Mouse (Mus musculus) limb, embryonic 14.5 days (tissue): ENCODE data around the gene Soga3. TPM values are rescaled to one million over a fixed set of nuclear protein-coding genes. Genes with fewer than 3 reads are reported as not detected.

Experiments
- ATAC-seq: fragments of 200-750 bp; cut with Nextera tagmentation; 2 replicates; pipeline ENCODE4 v1.8.0; 2017; ENCODE audit warnings: low read depth, moderate number of reproducible peaks, moderate TSS enrichment; ENCODE audit not compliant: low FRiP score
- DNase-seq: peaks from one replicate; pipeline ENCODE4 v3.0.0-alpha.2; 2015; ENCODE audit warnings: low spot score
- H3K27ac ChIP-seq: fragments of 300-500 bp; sonication (generic); replicated peaks from 2 replicates; pipeline ENCODE4 v1.5.1; 2014; ENCODE audit warnings: low read depth, mild to moderate bottlenecking, low read length, moderate library complexity, mixed read lengths
- H3K27me3 ChIP-seq: fragments of 300-500 bp; sonication (generic); 2 replicates; pipeline ENCODE4 v1.6.1; 2014; ENCODE audit warnings: low read length, mixed read lengths; ENCODE audit not compliant: control insufficient read depth, insufficient read depth
- H3K36me3 ChIP-seq: fragments of 300-500 bp; sonication (generic); 2 replicates; pipeline ENCODE4 v1.6.1; 2014; ENCODE audit warnings: mild to moderate bottlenecking, low read length, moderate library complexity, mixed read lengths; ENCODE audit not compliant: control insufficient read depth, insufficient read depth
- H3K4me1 ChIP-seq: fragments of 300-500 bp; sonication (generic); 2 replicates; pipeline ENCODE4 v1.6.1; 2014; ENCODE audit warnings: antibody characterized with exemption, low read length, mixed read lengths; ENCODE audit not compliant: control insufficient read depth, insufficient read depth
- H3K4me2 ChIP-seq: fragments of 300-500 bp; sonication (generic); replicated peaks from 2 replicates; pipeline ENCODE4 v1.6.1; 2014; ENCODE audit warnings: low read depth, mild to moderate bottlenecking, low read length, moderate library complexity; ENCODE audit not compliant: severe bottlenecking
- H3K4me3 ChIP-seq: fragments of 300-500 bp; sonication (generic); replicated peaks from 2 replicates; pipeline ENCODE4 v1.5.1; 2014; ENCODE audit warnings: low read length
- H3K9ac ChIP-seq: fragments of 300-500 bp; sonication (generic); 2 replicates; pipeline ENCODE4 v1.6.1; 2014; ENCODE audit warnings: mild to moderate bottlenecking, low read depth, low read length, moderate library complexity; ENCODE audit not compliant: severe bottlenecking
- H3K9me3 ChIP-seq: fragments of 300-500 bp; sonication (generic); 2 replicates; pipeline ENCODE4 v1.6.1; 2016; ENCODE audit warnings: low read length; ENCODE audit not compliant: control insufficient read depth
- POLR2A ChIP-seq: fragments of 200-500 bp; IDR thresholded peaks from 2 replicates; pipeline ENCODE4 v1.8.0; 2012; ENCODE audit warnings: inconsistent platforms, mild to moderate bottlenecking, moderate library complexity, borderline replicate concordance; ENCODE audit not compliant: insufficient read depth, insufficient read length; ENCODE audit errors: extremely low read depth
- WGBS: fragments of 180-500 bp; shearing (Covaris S2); extraction: QIAGEN DNeasy Blood & Tissue Kit; methylation state at CpG from one replicate; pipeline ENCODE4 v1.1.7; 2014; 5-methylcytosine and 5-hydroxymethylcytosine counted together
- polyA plus RNA-seq, 2 experiments: library from polyadenylated mRNA; depleted of rRNA in 1 of 2; stranded (reverse) in 1 of 2; unstranded in 1 of 2; fragments of >200 nt; fragmentation: Nextera tagmentation in 1 of 2; extraction: Ambion mirVana in 1 of 2; gene quantifications; 2 replicates each; pipeline versions ENCODE4 v1.2.1 to v1.2.3; 2012 to 2014

Gene Soga3
- polyA plus RNA-seq, 2 experiments = 0.47 to 0.65 TPM

DNA sequence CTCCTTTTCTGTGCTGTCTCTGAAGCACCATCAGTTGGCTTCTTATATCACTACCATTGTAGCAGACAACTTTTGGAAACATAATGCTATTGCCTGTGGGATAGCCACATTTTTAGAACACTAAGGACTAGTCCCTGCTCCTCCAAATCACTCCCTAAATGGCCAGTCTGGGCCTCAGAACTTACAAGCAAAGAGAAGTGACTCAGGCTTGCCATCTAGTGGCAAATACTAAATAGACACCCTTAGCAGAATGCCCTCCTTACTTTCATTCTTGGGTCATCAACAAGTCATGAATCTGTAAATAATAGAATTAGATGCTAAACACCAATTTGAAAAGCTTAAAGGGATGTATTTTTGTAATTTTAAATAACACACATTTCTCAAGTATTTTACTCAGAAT lies 63.1 kb downstream of the Soga3 start:
- H3K4me3 ChIP-seq = no peak overlapping the region
- H3K9ac ChIP-seq = no peak overlapping the region
- no peaks in the 10 kb centered on the region for H3K9me3 ChIP-seq
- DNase-seq (peak; percentile 63), ATAC-seq (peak; percentile 44; the same call in 1 of the 2 replicates)
- H3K4me1 ChIP-seq = no peaks in the 10 kb centered on the region; the same call in 1 of the 2 replicates
- no peak overlapping the region for H3K4me2 ChIP-seq
- no peaks in the 10 kb centered on the region for H3K27me3 ChIP-seq
- TF ChIP-seq POLR2A = no peak
- H3K36me3 ChIP-seq = no peaks in the 10 kb centered on the region
- no peak overlapping the region for H3K27ac ChIP-seq

DNA sequence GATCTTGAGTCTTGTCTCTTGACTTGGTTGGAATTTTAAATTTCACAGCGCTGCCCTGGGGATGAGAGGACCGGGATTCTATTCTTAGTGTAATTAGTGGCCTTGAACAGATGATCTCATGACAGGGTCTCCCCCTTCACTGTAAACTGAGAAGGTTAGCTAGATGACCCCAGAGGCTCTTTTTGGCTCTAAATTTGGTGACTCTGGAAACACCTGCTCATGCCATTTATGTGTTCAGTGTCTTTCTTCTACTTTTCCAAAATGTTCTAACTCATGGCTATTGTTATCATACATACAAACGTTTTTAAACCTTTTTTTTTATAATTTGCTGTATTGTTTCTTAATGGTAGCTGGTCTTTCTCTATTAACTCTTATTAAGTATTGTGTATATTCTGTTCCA lies 65.1 kb downstream of the Soga3 start:
- Histone ChIP-seq H3K9me3 (no peaks in the 10 kb centered on the region), H3K4me2 (no peak overlapping the region), H3K9ac (no peak overlapping the region), H3K27me3 (no peaks in the 10 kb centered on the region), H3K36me3 (no peaks in the 10 kb centered on the region), H3K4me3 (no peak overlapping the region), H3K27ac (no peak overlapping the region), H3K4me1 (no peaks in the 10 kb centered on the region; the same call in 1 of the 2 replicates)
- no peak for TF ChIP-seq POLR2A
- no peak for ATAC-seq
- WGBS = 48% methylated on average over 3 of the region's 3 CpGs
- no peak for DNase-seq

DNA sequence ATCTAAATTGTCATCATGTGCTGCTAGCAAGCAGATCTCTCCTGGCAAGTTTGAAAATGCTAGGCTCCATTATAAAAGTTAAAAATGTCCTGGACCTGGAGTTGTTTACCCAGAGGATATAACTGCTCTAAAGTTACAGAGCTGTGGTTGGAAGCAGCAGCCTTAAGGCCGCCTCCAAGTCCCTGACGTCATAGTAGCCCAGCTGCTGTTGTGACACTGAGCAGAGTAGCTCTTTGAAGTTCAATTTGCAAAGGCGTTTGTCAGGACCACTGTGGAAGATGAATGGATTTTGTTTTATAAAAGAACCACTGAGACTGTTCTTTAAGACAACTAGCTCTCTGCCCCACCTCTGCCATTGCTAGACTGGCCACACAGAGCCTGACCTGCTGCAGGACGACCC lies 67.8 kb downstream of the Soga3 start, which contains the start of gene 9330159F19Rik:
Gene 9330159F19Rik (plus strand): TSS at position 154 of the 400 bp plus-strand sequence.
- Histone ChIP-seq H3K27ac (no peak within 1 kb of the TSS), H3K36me3 (no peaks in the 10 kb centered on the region), H3K4me2 (no peak within 1 kb of the TSS), H3K27me3 (no peaks in the 10 kb centered on the region), H3K4me3 (no peak within 1 kb of the TSS), H3K9ac (no peak within 1 kb of the TSS), H3K9me3 (no peaks in the 10 kb centered on the region), H3K4me1 (no peaks in the 10 kb centered on the region; the same call in 1 of the 2 replicates)
- 3% methylated on average over 4 of the region's 4 CpGs for WGBS
- DNase-seq = peak; percentile 69
- peak; percentile 89 for ATAC-seq
- no peak for TF ChIP-seq POLR2A

DNA sequence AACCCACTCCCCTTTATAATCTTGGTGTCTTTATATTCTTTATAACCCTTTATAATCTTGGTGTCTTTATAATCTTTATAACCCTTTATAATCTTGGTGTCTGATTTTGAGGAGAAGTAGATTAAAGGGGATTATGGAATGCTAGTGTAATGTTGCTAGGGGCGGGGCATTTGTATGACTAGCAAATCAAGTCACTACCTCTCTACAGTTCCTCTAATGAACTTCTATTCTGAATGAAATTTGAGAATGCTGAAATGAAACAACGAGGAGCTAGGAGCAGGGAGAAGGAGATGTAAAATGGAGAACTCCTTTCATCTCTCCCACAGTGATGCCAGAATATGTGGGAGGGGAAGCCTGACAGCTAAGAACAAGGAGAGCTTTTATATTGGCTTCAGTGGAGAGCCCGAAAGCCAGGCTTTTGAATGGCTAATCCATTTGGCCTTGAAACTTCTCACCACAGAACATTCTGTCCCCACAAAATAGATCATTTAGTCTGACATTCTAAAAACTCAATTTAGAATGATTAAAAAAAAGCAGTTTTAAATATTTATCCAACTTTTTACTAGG lies 70.0 kb downstream of the Soga3 start:
- no peak for TF ChIP-seq POLR2A
- H3K9ac ChIP-seq = no peak overlapping the region
- H3K9me3 ChIP-seq = no peaks in the 10 kb centered on the region
- no peak overlapping the region for H3K27ac ChIP-seq
- H3K36me3 ChIP-seq = no peaks in the 10 kb centered on the region
- DNase-seq (no peak), ATAC-seq (no peak)
- 58% methylated on average over 3 of the region's 3 CpGs for WGBS
- H3K4me2 ChIP-seq = no peak overlapping the region
- no peaks in the 10 kb centered on the region; the same call in 1 of the 2 replicates for H3K4me1 ChIP-seq
- H3K27me3 ChIP-seq = no peaks in the 10 kb centered on the region
- H3K4me3 ChIP-seq = no peak overlapping the region

DNA sequence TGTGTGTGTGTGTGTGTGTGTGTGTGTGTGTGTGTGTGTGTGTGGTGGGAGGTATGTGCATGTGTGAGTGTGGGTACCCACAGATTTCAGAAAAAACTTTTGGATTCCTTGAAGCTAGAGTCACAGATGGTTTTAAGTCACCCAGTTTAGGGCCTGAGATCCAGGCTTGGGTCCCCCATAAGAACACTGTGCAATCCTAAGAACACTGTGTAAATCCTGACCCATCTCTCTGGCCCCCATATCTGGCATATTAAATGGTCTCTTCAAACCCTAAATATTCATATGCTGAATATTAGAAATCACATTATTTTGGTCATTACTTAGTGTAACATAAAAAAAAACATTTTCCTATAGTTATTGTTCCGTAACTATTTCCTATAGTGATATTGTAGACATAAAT lies 73.3 kb downstream of the Soga3 start:
- Histone ChIP-seq H3K27me3 (no peaks in the 10 kb centered on the region), H3K9ac (no peak overlapping the region), H3K27ac (no peak overlapping the region), H3K4me1 (no peaks in the 10 kb centered on the region; the same call in 1 of the 2 replicates), H3K4me3 (no peak overlapping the region), H3K36me3 (no peaks in the 10 kb centered on the region), H3K4me2 (no peak overlapping the region), H3K9me3 (no peaks in the 10 kb centered on the region)
- no peak for TF ChIP-seq POLR2A
- DNase-seq (no peak), ATAC-seq (no peak)
- 91% methylated on average over 1 of the region's 1 CpGs for whole genome bisulfite sequencing
